Mouse (Mus musculus): ENCODE data around the gene Plekha1.

DNA sequence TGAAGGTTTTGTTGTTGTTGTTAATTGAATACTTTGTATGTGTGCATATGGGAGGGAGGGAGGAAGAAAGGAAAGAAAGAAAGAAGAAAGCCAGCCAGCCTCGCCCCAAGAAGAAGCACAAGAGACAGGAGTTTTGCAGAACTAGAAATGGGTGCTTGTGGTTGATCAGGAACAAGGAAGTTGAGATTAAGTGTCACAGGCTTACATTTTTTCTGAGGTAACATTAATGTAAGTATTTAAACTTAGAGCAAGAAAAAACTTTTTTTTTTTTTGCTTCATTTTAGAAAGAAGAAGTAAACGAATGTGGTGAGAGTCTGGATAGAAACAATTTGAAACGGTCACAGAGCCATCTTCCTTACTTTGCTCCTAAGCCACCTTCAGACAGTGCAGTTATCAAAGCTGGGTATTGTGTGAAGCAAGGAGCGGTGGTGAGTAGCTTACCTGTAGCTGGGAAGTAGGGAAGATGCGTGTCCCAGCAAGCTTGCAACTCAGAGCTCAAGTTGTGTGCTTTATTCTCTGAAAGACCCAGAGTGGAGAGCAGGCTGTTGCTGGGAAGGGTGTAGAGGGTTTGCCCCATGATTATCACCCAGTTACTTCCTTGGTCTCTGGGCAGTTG is 34.8 kb downstream of the Plekha1 start:
- TF ChIP-seq MAZ (IDR thresholded peaks at IDR 0.05; ENCODE audit: low read depth, low read length) (no peak), NELFE (IDR thresholded peaks at IDR 0.05; ENCODE audit: low read depth, low read length) (no peak)
